Comparison of ENCODE assay signal across 17 mouse cellular contexts in the genomic region with DNA sequence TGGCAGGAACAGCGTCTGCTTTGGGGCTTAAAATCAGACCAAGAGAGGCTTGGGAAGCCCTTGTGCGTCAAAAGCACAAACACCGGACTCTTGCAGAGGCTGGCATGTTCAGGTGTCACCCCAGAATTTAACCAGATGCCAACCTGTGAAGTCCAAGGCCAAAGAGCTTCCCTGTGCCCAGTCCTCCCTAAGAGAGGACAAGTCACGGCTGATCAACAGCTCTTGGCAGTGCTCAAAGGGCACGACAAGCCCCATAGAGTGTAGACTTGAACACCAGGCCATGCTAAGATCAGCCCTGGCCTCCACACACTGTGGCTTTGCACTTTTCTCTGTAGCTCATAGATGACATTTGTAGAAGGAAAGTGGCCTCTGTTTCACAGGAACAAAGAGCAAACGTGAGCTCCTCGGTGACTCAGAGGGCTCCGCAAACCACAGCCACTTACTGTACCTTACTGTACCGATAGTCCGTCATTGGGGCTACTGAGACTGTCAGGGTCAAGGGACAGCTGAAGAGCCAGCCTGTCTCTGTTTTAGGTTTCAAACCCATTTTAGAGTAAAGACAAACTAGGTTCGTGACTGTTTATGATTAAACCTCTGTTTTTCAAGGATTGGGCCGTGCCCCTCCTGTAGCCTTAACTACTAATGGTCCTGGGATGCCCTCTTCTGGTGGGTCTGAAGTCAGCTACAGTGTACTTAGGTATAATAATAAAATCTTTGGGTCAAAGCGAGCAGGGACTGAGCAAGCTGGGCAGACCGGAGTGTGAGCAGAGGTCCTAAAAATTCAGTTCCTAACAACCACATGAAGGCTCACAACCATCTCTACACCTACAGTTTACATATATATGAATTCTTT. TPM values are rescaled to one million over a fixed set of nuclear protein-coding genes. Genes with fewer than 3 reads are reported as not detected.
DNase-seq lines count a peak whose midpoint lies in the region; ATAC-seq and TF ChIP-seq lines count a peak whose summit lies in the region.
"Had no signal": no experiment of that assay in that cellular context is flagged by ENCODE, and none has a peak within 500 bp of the region (broad histone marks: within the 10 kb centered on the region; RNA-seq: fewer than 3 reads in every experiment).

No protein-coding gene starts in this region.

- TF ChIP-seq EP300 in lung, postnatal 0 days (IDR thresholded peaks at IDR 0.05): no peak
- TF ChIP-seq EP300 in MEL (IDR thresholded peaks at IDR 0.05; ENCODE audit: low read depth in 1 of 2, low read length in 2 of 2): no peak

- no peak overlapping the region for H3K4me2 ChIP-seq in hindbrain, embryonic 15.5 days
- no peak overlapping the region for H3K4me2 ChIP-seq in hindbrain, embryonic 16.5 days (ENCODE audit: low read length)
- no peak overlapping the region for H3K4me2 ChIP-seq in lung, postnatal 0 days (replicated peaks; ENCODE audit: low read depth, low read length)
- H3K4me2 ChIP-seq in forebrain, embryonic 13.5 days: no peak overlapping the region
- H3K4me2 ChIP-seq: embryonic facial prominence, embryonic 15.5 days; heart, embryonic 12.5 days; liver, embryonic 15.5 days had no signal

- peaks cover 26% of the 10 kb centered on the region for H3K4me1 ChIP-seq in hindbrain, embryonic 15.5 days (replicated peaks)
- H3K4me1 ChIP-seq in hindbrain, embryonic 16.5 days (ENCODE audit: control insufficient read depth, insufficient read depth, low read depth, low read length): peaks cover 16% of the 10 kb centered on the region
- no peaks in the 10 kb centered on the region for H3K4me1 ChIP-seq in lung, postnatal 0 days (ENCODE audit: insufficient read depth, low read depth, low read length)
- peaks cover 5 to 8% of the 10 kb centered on the region in 2 experiments for H3K4me1 ChIP-seq in MEL (ENCODE audit: control insufficient read depth in 1 of 2, insufficient read depth in 2 of 2, low read length in 2 of 2)
- H3K4me1 ChIP-seq in cortical plate, adult 2 months (ENCODE audit: control insufficient read depth, insufficient read depth, low read length): no peaks in the 10 kb centered on the region
- peaks cover 25% of the 10 kb centered on the region for H3K4me1 ChIP-seq in forebrain, embryonic 13.5 days

- TF ChIP-seq CTCF in lung, postnatal 0 days (IDR thresholded peaks at IDR 0.05): peak; percentile 33
- TF ChIP-seq CTCF in MEL (IDR thresholded peaks at IDR 0.05 in 2 of 3, conservative IDR thresholded peaks at IDR 0.05 in 1 of 3; ENCODE audit: control insufficient read depth in 1 of 3, insufficient read depth in 1 of 3, low read depth in 2 of 3, low read length in 3 of 3, poor library complexity in 1 of 3, severe bottlenecking in 1 of 3): peak; percentile 13 to 51 (median 28); a peak in 3 of 6 replicates
- peak; percentile 33; the same call in 1 of the 2 replicates for TF ChIP-seq CTCF in cortical plate, adult 2 months (IDR thresholded peaks at IDR 0.05; ENCODE audit: extremely low read depth, insufficient read depth, low read length)

- H3K27me3 ChIP-seq in hindbrain, embryonic 15.5 days: no peaks in the 10 kb centered on the region
- H3K27me3 ChIP-seq in hindbrain, embryonic 16.5 days (replicated peaks; ENCODE audit: control insufficient read depth, insufficient read depth, low read length): no peaks in the 10 kb centered on the region
- H3K27me3 ChIP-seq in lung, postnatal 0 days (replicated peaks; ENCODE audit: insufficient read depth, low read length): no peaks in the 10 kb centered on the region
- H3K27me3 ChIP-seq in MEL (ENCODE audit: control insufficient read depth in 1 of 2, insufficient read depth in 2 of 2, low read length in 2 of 2): no peaks in the 10 kb centered on the region
- no peaks in the 10 kb centered on the region for H3K27me3 ChIP-seq in forebrain, embryonic 13.5 days
- H3K27me3 ChIP-seq: embryonic facial prominence, embryonic 15.5 days; heart, embryonic 12.5 days; liver, embryonic 15.5 days had no signal

- H3K79me2 ChIP-seq in MEL (ENCODE audit: control insufficient read depth, insufficient read depth, low read length, poor library complexity): no peaks in the 10 kb centered on the region

- peak overlapping the region; percentile 25; the same call in 1 of the 2 replicates for H3K27ac ChIP-seq in hindbrain, embryonic 15.5 days (replicated peaks)
- H3K27ac ChIP-seq in hindbrain, embryonic 16.5 days (ENCODE audit: low read depth, low read length): no peak overlapping the region
- no peak overlapping the region for H3K27ac ChIP-seq in lung, postnatal 0 days (ENCODE audit: low read length)
- H3K27ac ChIP-seq in MEL (ENCODE audit: control insufficient read depth, low read depth, low read length): no peak overlapping the region
- no peak overlapping the region for H3K27ac ChIP-seq in cortical plate, adult 2 months (ENCODE audit: insufficient read depth, low read length)
- H3K27ac ChIP-seq in forebrain, embryonic 13.5 days: no peak overlapping the region
- H3K27ac ChIP-seq: embryonic facial prominence, embryonic 15.5 days; hindbrain, embryonic 10.5 days; liver, embryonic 15.5 days had no signal

- peak; percentile 44 for TF ChIP-seq RAD21 in MEL (IDR thresholded peaks at IDR 0.05; ENCODE audit: low read depth, low read length)

- H3K4me3 ChIP-seq in hindbrain, embryonic 15.5 days: no peak overlapping the region
- no peak overlapping the region for H3K4me3 ChIP-seq in hindbrain, embryonic 16.5 days (ENCODE audit: low read length)
- no peak overlapping the region for H3K4me3 ChIP-seq in lung, postnatal 0 days (ENCODE audit: low read depth, low read length)
- H3K4me3 ChIP-seq in MEL (ENCODE audit: control insufficient read depth in 1 of 2, insufficient read depth in 1 of 2, low read depth in 2 of 2, low read length in 2 of 2): no peak overlapping the region
- no peak overlapping the region for H3K4me3 ChIP-seq in cortical plate, adult 2 months (ENCODE audit: insufficient read depth, low read length)
- no peak overlapping the region for H3K4me3 ChIP-seq in forebrain, embryonic 13.5 days
- H3K4me3 ChIP-seq: embryonic facial prominence, embryonic 15.5 days; heart, embryonic 12.5 days; hindbrain, embryonic 10.5 days; liver, embryonic 15.5 days had no signal

- WGBS in hindbrain, embryonic 15.5 days: 82% methylated on average over 14 of the region's 14 CpGs
- WGBS in hindbrain, embryonic 16.5 days: 84% methylated on average over 14 of the region's 14 CpGs
- 78% methylated on average over 14 of the region's 14 CpGs for WGBS in lung, postnatal 0 days
- WGBS in forebrain, embryonic 13.5 days: 85% methylated on average over 14 of the region's 14 CpGs

- TF ChIP-seq POLR2A in MEL (IDR thresholded peaks at IDR 0.05; ENCODE audit: control insufficient read depth in 1 of 2, insufficient read depth in 1 of 2, low read depth in 1 of 2, low read length in 2 of 2, poor library complexity in 1 of 2): no peak
- no peak for TF ChIP-seq POLR2A in cortical plate, adult 2 months (IDR thresholded peaks at IDR 0.05; ENCODE audit: extremely low read depth, insufficient read depth, low read length)

- H3K9me3 ChIP-seq in hindbrain, embryonic 15.5 days: no peaks in the 10 kb centered on the region
- no peaks in the 10 kb centered on the region for H3K9me3 ChIP-seq in hindbrain, embryonic 16.5 days (ENCODE audit: control insufficient read depth, low read length)
- H3K9me3 ChIP-seq in lung, postnatal 0 days (ENCODE audit: low read length): no peaks in the 10 kb centered on the region
- no peaks in the 10 kb centered on the region for H3K9me3 ChIP-seq in MEL (replicated peaks; ENCODE audit: insufficient read depth, low read length)
- H3K9me3 ChIP-seq in forebrain, embryonic 13.5 days (replicated peaks): no peaks in the 10 kb centered on the region
- H3K9me3 ChIP-seq: embryonic facial prominence, embryonic 15.5 days; heart, embryonic 12.5 days; hindbrain, embryonic 10.5 days; liver, embryonic 15.5 days had no signal

- no peak for DNase-seq in lung, postnatal 0 days (ENCODE audit: low spot score)
- no peak for DNase-seq in lung, postnatal 10 days
- peak; percentile 45 for DNase-seq in MEL (ENCODE audit: low read depth, low spot score)
- DNase-seq: cerebellum, adult 2 months; right cerebral cortex, adult 18-20 months had no signal

- ATAC-seq in hindbrain, embryonic 15.5 days (ENCODE audit: low FRiP score, low read depth): no peak
- ATAC-seq in hindbrain, embryonic 16.5 days: no peak
- ATAC-seq in lung, postnatal 0 days: no peak
- no peak for ATAC-seq in forebrain, embryonic 13.5 days
- ATAC-seq: forebrain, embryonic 14.5 days had no signal

- no peaks in the 10 kb centered on the region for H3K36me3 ChIP-seq in hindbrain, embryonic 15.5 days
- H3K36me3 ChIP-seq in hindbrain, embryonic 16.5 days (ENCODE audit: control insufficient read depth, insufficient read depth, low read length): no peaks in the 10 kb centered on the region
- H3K36me3 ChIP-seq in lung, postnatal 0 days (ENCODE audit: insufficient read depth, low read length): no peaks in the 10 kb centered on the region
- H3K36me3 ChIP-seq in MEL (ENCODE audit: control insufficient read depth in 1 of 2, insufficient read depth in 2 of 2, low read length in 2 of 2): peaks cover 0 to 6% of the 10 kb centered on the region in 2 experiments; a peak in 2 of 4 replicates
- no peaks in the 10 kb centered on the region for H3K36me3 ChIP-seq in forebrain, embryonic 13.5 days (ENCODE audit: poor library complexity, severe bottlenecking)
- H3K36me3 ChIP-seq: embryonic facial prominence, embryonic 15.5 days; heart, embryonic 12.5 days; hindbrain, embryonic 10.5 days; liver, embryonic 15.5 days had no signal

- H3K9ac ChIP-seq in hindbrain, embryonic 15.5 days: no peak overlapping the region
- no peak overlapping the region for H3K9ac ChIP-seq in hindbrain, embryonic 16.5 days (ENCODE audit: low read depth, low read length)
- no peak overlapping the region for H3K9ac ChIP-seq in lung, postnatal 0 days (replicated peaks; ENCODE audit: low read depth)
- H3K9ac ChIP-seq in MEL (ENCODE audit: control insufficient read depth, low read depth, low read length, poor library complexity, severe bottlenecking): no peak overlapping the region
- H3K9ac ChIP-seq in forebrain, embryonic 13.5 days: no peak overlapping the region
- H3K9ac ChIP-seq: embryonic facial prominence, embryonic 15.5 days; heart, embryonic 12.5 days; liver, embryonic 15.5 days had no signal

RNA-seq across cellular contexts. Expression of a gene that starts 11.8 kb away (rescaled TPM):
- 0.36 and 0.63 TPM in 2 replicates for polyA plus RNA-seq in hindbrain, embryonic 15.5 days (2015; fragmentation: Nextera tagmentation; extraction: Ambion mirVana)
- polyA plus RNA-seq in hindbrain, embryonic 16.5 days (2015; fragmentation: Nextera tagmentation; extraction: Ambion mirVana): 0.25 and 0.40 TPM in 2 replicates
- polyA plus RNA-seq in lung, postnatal 0 days (2015; fragmentation: Nextera tagmentation; extraction: Ambion mirVana): 0.37 and 0.61 TPM in 2 replicates
- not detected in 2 replicates for total RNA-seq in MEL (2012; rRNA removed)
- polyA plus RNA-seq in MEL (2012; ENCODE audit: insufficient read depth in 1 of 2, insufficient read length in 2 of 2, low read depth in 1 of 2, low replicate concordance in 2 of 2, missing spikeins in 1 of 2): under 1 TPM in 1 of 2 experiments, not detected in 1; 0.08 TPM
- polyA plus RNA-seq in cortical plate, adult 2 months (2012; rRNA removed): 0.29 and 0.42 TPM in 2 replicates
- 0.25 TPM in 1 of 2 replicates, not detected in the other for polyA plus RNA-seq in forebrain, embryonic 13.5 days (2015; fragmentation: Nextera tagmentation; extraction: Ambion mirVana)
- total RNA-seq: gastrocnemius, postnatal 25 days; monocyte, adult 5-6 weeks had no signal
- polyA plus RNA-seq: heart, embryonic 12.5 days; kidney, embryonic 14.5 days had no signal

RNA-seq across cellular contexts. Expression of a gene that starts 16.7 kb away (rescaled TPM):
- polyA plus RNA-seq in hindbrain, embryonic 15.5 days (2015; fragmentation: Nextera tagmentation; extraction: Ambion mirVana): 53.9 and 59.1 TPM in 2 replicates
- 49.9 and 54.9 TPM in 2 replicates for polyA plus RNA-seq in hindbrain, embryonic 16.5 days (2015; fragmentation: Nextera tagmentation; extraction: Ambion mirVana)
- polyA plus RNA-seq in lung, postnatal 0 days (2015; fragmentation: Nextera tagmentation; extraction: Ambion mirVana): 17.1 and 30.7 TPM in 2 replicates
- total RNA-seq in MEL (2012; rRNA removed): 19.2 and 20.8 TPM in 2 replicates
- 10 to 100 TPM in 1 of 2 experiments, not detected in 1; 28.4 TPM for polyA plus RNA-seq in MEL (2012; ENCODE audit: insufficient read depth in 1 of 2, insufficient read length in 2 of 2, low read depth in 1 of 2, low replicate concordance in 2 of 2, missing spikeins in 1 of 2)
- 68.4 and 76.1 TPM in 2 replicates for polyA plus RNA-seq in cortical plate, adult 2 months (2012; rRNA removed)
- polyA plus RNA-seq in forebrain, embryonic 13.5 days (2015; fragmentation: Nextera tagmentation; extraction: Ambion mirVana): 57.5 and 60.9 TPM in 2 replicates

RNA-seq across cellular contexts. Expression of a gene that starts 25.4 kb away (rescaled TPM):
- polyA plus RNA-seq in hindbrain, embryonic 15.5 days (2015; fragmentation: Nextera tagmentation; extraction: Ambion mirVana): 52.9 and 59.2 TPM in 2 replicates
- 44.9 and 57.8 TPM in 2 replicates for polyA plus RNA-seq in hindbrain, embryonic 16.5 days (2015; fragmentation: Nextera tagmentation; extraction: Ambion mirVana)
- polyA plus RNA-seq in lung, postnatal 0 days (2015; fragmentation: Nextera tagmentation; extraction: Ambion mirVana): 4.3 and 7.5 TPM in 2 replicates
- 108 and 164 TPM in 2 replicates for total RNA-seq in MEL (2012; rRNA removed)
- polyA plus RNA-seq in MEL (2012; ENCODE audit: insufficient read depth in 1 of 2, insufficient read length in 2 of 2, low read depth in 1 of 2, low replicate concordance in 2 of 2, missing spikeins in 1 of 2): 100 to 1,000 TPM in 1 of 2 experiments, 10 to 100 TPM in 1; 55.0 to 263 TPM
- 74.1 and 75.6 TPM in 2 replicates for polyA plus RNA-seq in cortical plate, adult 2 months (2012; rRNA removed)
- 28.1 and 30.6 TPM in 2 replicates for polyA plus RNA-seq in forebrain, embryonic 13.5 days (2015; fragmentation: Nextera tagmentation; extraction: Ambion mirVana)
